Mouse (Mus musculus) midbrain, embryonic 14.5 days (tissue): ENCODE measurements around the gene Actn2. TPM values are rescaled to one million over a fixed set of nuclear protein-coding genes. Genes with fewer than 3 reads are reported as not detected.

ENCODE experiments used
- ATAC-seq: fragments of 200-750 bp; cut with Nextera tagmentation; 2 replicates; pipeline ENCODE4 v1.8.0; 2017; ENCODE audit warnings: moderate number of reproducible peaks, moderate library complexity; ENCODE audit not compliant: low FRiP score, low TSS enrichment
- DNase-seq: peaks from one replicate; pipeline ENCODE4 v3.0.0-alpha.2; 2015
- H3K27ac ChIP-seq: fragments of 300-500 bp; sonication (generic); replicated peaks from 2 replicates; pipeline ENCODE4 v1.5.1; 2014; ENCODE audit warnings: mild to moderate bottlenecking, low read depth, low read length, moderate library complexity
- H3K27me3 ChIP-seq: fragments of 300-500 bp; sonication (generic); 2 replicates; pipeline ENCODE4 v1.6.1; 2014; ENCODE audit warnings: low read length, control low read depth, mixed read lengths; ENCODE audit not compliant: control insufficient read depth, insufficient read depth
- H3K36me3 ChIP-seq: fragments of 300-500 bp; sonication (generic); 2 replicates; pipeline ENCODE4 v1.6.1; 2014; ENCODE audit warnings: low read length, control low read depth; ENCODE audit not compliant: control insufficient read depth, insufficient read depth
- H3K4me1 ChIP-seq: fragments of 300-500 bp; sonication (generic); 2 replicates; pipeline ENCODE4 v1.6.1; 2014; ENCODE audit warnings: mild to moderate bottlenecking, antibody characterized with exemption, low read length, control low read depth; ENCODE audit not compliant: control insufficient read depth, insufficient read depth
- H3K4me2 ChIP-seq: fragments of 300-500 bp; sonication (generic); 2 replicates; pipeline ENCODE4 v1.6.1; 2014; ENCODE audit warnings: mild to moderate bottlenecking, low read length, moderate library complexity
- H3K4me3 ChIP-seq: fragments of 300-500 bp; sonication (generic); replicated peaks from 2 replicates; pipeline ENCODE4 v1.5.1; 2014; ENCODE audit warnings: low read depth, low read length
- H3K9ac ChIP-seq: fragments of 300-500 bp; sonication (generic); replicated peaks from 2 replicates; pipeline ENCODE4 v1.6.1; 2014; ENCODE audit warnings: mild to moderate bottlenecking, low read length, moderate library complexity
- H3K9me3 ChIP-seq: fragments of 300-500 bp; sonication (generic); 2 replicates; pipeline ENCODE4 v1.6.1; 2016; ENCODE audit warnings: low read length, control low read depth, mixed read lengths; ENCODE audit not compliant: control insufficient read depth
- WGBS: fragments of 180-500 bp; shearing (Covaris S2); extraction: QIAGEN DNeasy Blood & Tissue Kit; methylation state at CpG from one replicate; pipeline ENCODE4 v1.1.7; 2014; 5-methylcytosine and 5-hydroxymethylcytosine counted together
- polyA plus RNA-seq: library from polyadenylated mRNA; unstranded; fragments of >200 nt; fragmentation: Nextera tagmentation; extraction: Ambion mirVana; gene quantifications from 2 replicates; pipeline ENCODE4 v1.2.1, GENCODE M21; 2014

Actn2 gene
- 1.7 and 1.8 TPM in 2 replicates for polyA plus RNA-seq

GRCm38 (mm10) chr13:12340183-12340975, at the start of gene Actn2:
Gene Actn2 (minus strand): TSS chr13:12340760.
- peak within 1 kb of the TSS; percentile 39 for H3K4me3 ChIP-seq
- ATAC-seq (peak; percentile 97), DNase-seq (peak; percentile 87)
- H3K27me3 ChIP-seq, result no peaks in the 10 kb centered on the region
- H3K9me3 ChIP-seq, result no peaks in the 10 kb centered on the region
- H3K36me3 ChIP-seq, result no peaks in the 10 kb centered on the region
- H3K4me2 ChIP-seq, result peak within 1 kb of the TSS; percentile 63
- H3K9ac ChIP-seq, result peak within 1 kb of the TSS; percentile 46
- under 1% methylated on average over 43 of the region's 43 CpGs for WGBS
- H3K27ac ChIP-seq, result no peak within 1 kb of the TSS
- no peaks in the 10 kb centered on the region for H3K4me1 ChIP-seq

GRCm38 (mm10) chr13:12386286-12386685, 45.7 kb upstream of the Actn2 start:
- no peak overlapping the region for H3K4me3 ChIP-seq
- H3K36me3 ChIP-seq, result no peaks in the 10 kb centered on the region
- no peak overlapping the region for H3K9ac ChIP-seq
- no peaks in the 10 kb centered on the region for H3K4me1 ChIP-seq
- no peaks in the 10 kb centered on the region for H3K27me3 ChIP-seq
- no peak for ATAC-seq
- no peak overlapping the region for H3K4me2 ChIP-seq
- no peaks in the 10 kb centered on the region for H3K9me3 ChIP-seq
- H3K27ac ChIP-seq, result no peak overlapping the region
- peak; percentile 76 for DNase-seq

- H3K27ac ChIP-seq, result no peak overlapping the region
- no peaks in the 10 kb centered on the region for H3K36me3 ChIP-seq
- no peaks in the 10 kb centered on the region for H3K4me1 ChIP-seq
- H3K4me2 ChIP-seq, result no peak overlapping the region
- ATAC-seq (no peak), DNase-seq (no peak)
- no peaks in the 10 kb centered on the region for H3K9me3 ChIP-seq
- no peak overlapping the region for H3K4me3 ChIP-seq
- no peaks in the 10 kb centered on the region for H3K27me3 ChIP-seq
- H3K9ac ChIP-seq, result no peak overlapping the region
These were observed 44.2 kb upstream of the Actn2 start for GRCm38 (mm10) chr13:12384796-12385195.

- no peak overlapping the region for H3K4me3 ChIP-seq
- H3K4me2 ChIP-seq, result no peak overlapping the region
- H3K36me3 ChIP-seq, result no peaks in the 10 kb centered on the region
- no peak overlapping the region for H3K9ac ChIP-seq
- no peaks in the 10 kb centered on the region for H3K27me3 ChIP-seq
- 72% methylated on average over 1 of the region's 1 CpGs for WGBS
- no peak for DNase-seq
- H3K9me3 ChIP-seq, result no peaks in the 10 kb centered on the region
- no peak for ATAC-seq
- no peak overlapping the region for H3K27ac ChIP-seq
- no peaks in the 10 kb centered on the region for H3K4me1 ChIP-seq
These were observed 36.2 kb upstream of the Actn2 start for GRCm38 (mm10) chr13:12376778-12377177.

- no peaks in the 10 kb centered on the region for H3K27me3 ChIP-seq
- DNase-seq (no peak), ATAC-seq (no peak)
- H3K4me3 ChIP-seq, result no peak overlapping the region
- H3K9ac ChIP-seq, result no peak overlapping the region
- H3K4me2 ChIP-seq, result no peak overlapping the region
- 90% methylated on average over 3 of the region's 3 CpGs for WGBS
- no peaks in the 10 kb centered on the region for H3K36me3 ChIP-seq
- no peaks in the 10 kb centered on the region for H3K4me1 ChIP-seq
- H3K9me3 ChIP-seq, result no peaks in the 10 kb centered on the region
- H3K27ac ChIP-seq, result no peak overlapping the region
These were observed 32.2 kb upstream of the Actn2 start for GRCm38 (mm10) chr13:12372755-12373154.

GRCm38 (mm10) chr13:12369930-12370329, 29.4 kb upstream of the Actn2 start:
- H3K9ac ChIP-seq, result no peak overlapping the region
- no peaks in the 10 kb centered on the region for H3K4me1 ChIP-seq
- H3K4me2 ChIP-seq, result no peak overlapping the region
- DNase-seq, result no peak
- H3K27ac ChIP-seq, result no peak overlapping the region
- WGBS, result 86% methylated on average over 11 of the region's 11 CpGs
- H3K27me3 ChIP-seq, result no peaks in the 10 kb centered on the region
- no peaks in the 10 kb centered on the region for H3K9me3 ChIP-seq
- no peak overlapping the region for H3K4me3 ChIP-seq
- no peaks in the 10 kb centered on the region for H3K36me3 ChIP-seq
- no peak for ATAC-seq

GRCm38 (mm10) chr13:12369041-12369621, 28.6 kb upstream of the Actn2 start:
- no peaks in the 10 kb centered on the region for H3K4me1 ChIP-seq
- H3K4me3 ChIP-seq, result no peak overlapping the region
- H3K27me3 ChIP-seq, result no peaks in the 10 kb centered on the region
- H3K9ac ChIP-seq, result no peak overlapping the region
- ATAC-seq (no peak), DNase-seq (peak; percentile 9)
- no peak overlapping the region for H3K4me2 ChIP-seq
- 60% methylated on average over 8 of the region's 8 CpGs for WGBS
- no peaks in the 10 kb centered on the region for H3K9me3 ChIP-seq
- H3K27ac ChIP-seq, result no peak overlapping the region
- H3K36me3 ChIP-seq, result no peaks in the 10 kb centered on the region

- H3K9ac ChIP-seq, result no peak overlapping the region
These were observed 20.9 kb upstream of the Actn2 start for GRCm38 (mm10) chr13:12361486-12361885.

GRCm38 (mm10) chr13:12357554-12357953, 17.0 kb upstream of the Actn2 start:
- Histone ChIP-seq H3K4me1 (no peaks in the 10 kb centered on the region), H3K27ac (no peak overlapping the region), H3K9me3 (no peaks in the 10 kb centered on the region), H3K4me3 (no peak overlapping the region), H3K9ac (no peak overlapping the region), H3K36me3 (no peaks in the 10 kb centered on the region), H3K4me2 (no peak overlapping the region), H3K27me3 (no peaks in the 10 kb centered on the region)
- 81% methylated on average over 5 of the region's 5 CpGs for WGBS
- ATAC-seq, result no peak
- no peak for DNase-seq

More at GRCm38 (mm10) chr13:12361486-12361885, 20.9 kb upstream of the Actn2 start:
- H3K4me3 ChIP-seq, result no peak overlapping the region
- H3K4me2 ChIP-seq, result no peak overlapping the region
- no peak for ATAC-seq
- H3K27me3 ChIP-seq, result no peaks in the 10 kb centered on the region
- DNase-seq, result no peak
- no peaks in the 10 kb centered on the region for H3K36me3 ChIP-seq
- no peaks in the 10 kb centered on the region for H3K9me3 ChIP-seq
- H3K27ac ChIP-seq, result no peak overlapping the region
- no peaks in the 10 kb centered on the region for H3K4me1 ChIP-seq
- WGBS, result 86% methylated on average over 4 of the region's 4 CpGs
